Mouse (Mus musculus) T-helper 1 cell (primary cell): ENCODE data around the gene Rnf151.

Experiments used
- in situ Hi-C: fragments of 300-600 bp; cut with MboI, MseI; formaldehyde crosslinking; loops from one replicate; pipeline ENCODE4 v1.15.1; 2025; ENCODE audit warnings: high pct_unique_total_duplicates

The Rnf151 gene

DNA sequence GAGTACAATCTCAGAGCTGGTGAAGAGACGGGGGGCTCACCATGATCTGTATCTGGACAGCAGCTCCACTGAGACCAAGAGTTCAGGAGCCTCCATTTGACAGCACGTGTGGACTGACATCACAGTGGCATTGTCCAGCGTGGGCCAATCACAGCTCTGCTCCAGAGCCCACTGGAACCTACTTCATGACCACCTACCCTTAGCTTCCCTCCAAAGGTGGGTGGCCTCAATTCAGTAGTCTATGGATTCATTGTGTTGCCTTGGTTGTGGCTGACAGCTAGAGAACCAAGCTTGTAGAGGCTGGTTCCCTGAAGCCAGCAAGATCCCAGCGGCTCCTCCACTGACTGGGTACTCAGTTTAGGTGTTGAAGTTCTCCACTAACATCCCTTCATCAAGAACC is at the start of gene Rnf151, which contains the start of gene Rps2:
Gene Rnf151 (minus strand): TSS at position 121 of the 400 bp plus-strand sequence.
Gene Rps2 (plus strand): TSS at position 174 of the 400 bp plus-strand sequence.
- in situ Hi-C loops: no loop called here

DNA sequence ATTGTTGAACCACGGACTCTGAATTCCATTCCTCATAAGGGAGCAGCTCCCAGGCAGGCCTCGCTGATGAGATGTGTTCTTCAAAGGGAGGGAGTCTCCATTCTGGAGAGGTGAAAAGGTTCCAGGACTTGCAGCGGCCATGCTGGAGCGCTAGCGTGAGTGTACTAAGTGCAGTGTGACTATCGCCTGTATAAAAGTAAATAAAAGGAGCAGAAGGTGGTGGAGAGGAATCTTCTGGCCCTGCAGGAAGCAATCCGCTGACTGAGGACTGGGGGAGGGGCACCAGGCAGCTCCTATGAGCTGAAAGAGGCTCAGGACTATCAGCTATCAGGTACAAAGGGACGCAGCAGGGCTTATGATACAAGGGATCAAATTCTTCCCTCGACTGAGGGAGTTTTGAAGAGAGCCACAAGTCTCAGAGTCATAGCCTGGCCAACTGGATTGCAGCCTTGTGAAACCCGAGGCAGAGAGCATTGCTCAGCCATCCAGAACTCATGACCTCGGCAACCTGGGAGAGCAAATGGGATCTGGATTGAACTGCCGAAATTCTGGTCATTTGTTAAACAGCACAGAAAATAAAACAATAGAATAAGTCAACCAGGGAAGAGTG is 48.5 kb upstream of the Rnf151 start:
- in situ Hi-C loops: no loop called here

DNA sequence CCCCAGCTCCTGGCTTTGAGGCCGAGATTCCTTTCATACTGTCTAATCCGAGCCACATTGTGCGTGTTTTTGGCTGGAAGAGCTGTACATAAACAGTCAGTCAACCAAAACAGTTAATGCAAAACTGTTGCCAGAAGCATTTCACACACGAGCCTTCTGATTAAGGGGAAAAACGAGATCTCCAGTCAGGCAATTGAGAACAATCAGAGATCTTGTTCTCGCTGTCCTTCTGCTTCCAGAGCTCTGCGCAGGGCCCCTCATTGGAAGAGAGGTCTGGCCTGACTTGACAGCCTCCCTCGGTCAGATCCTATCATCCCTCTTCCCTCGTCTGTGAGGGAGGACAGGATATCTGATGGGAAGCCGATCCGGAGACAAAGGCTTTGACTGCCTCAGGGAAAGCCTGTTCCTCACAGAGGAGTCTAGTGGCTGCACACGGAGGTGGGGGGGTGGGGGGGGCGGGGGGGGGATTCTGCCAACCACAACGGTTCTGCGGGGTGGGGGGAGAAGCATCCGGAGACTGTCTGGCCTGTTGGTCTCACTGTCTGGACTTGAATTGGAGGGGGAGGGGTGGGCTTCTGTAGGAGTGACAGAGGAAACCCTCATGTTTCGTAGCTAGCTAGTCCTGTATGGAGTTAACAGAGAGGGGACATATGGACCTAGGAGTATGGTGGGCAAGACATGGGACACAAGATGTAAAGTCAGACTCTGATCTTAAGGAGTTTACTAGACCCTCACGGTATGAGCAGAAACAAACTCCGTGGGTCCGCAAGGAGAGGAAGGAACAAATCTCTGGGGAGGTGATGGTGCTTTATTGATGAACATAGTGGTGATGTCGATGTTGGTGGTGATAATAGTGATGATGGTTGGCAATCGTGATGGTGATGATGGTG is 47.4 kb upstream of the Rnf151 start:
- in situ Hi-C loops: no loop called here

- in situ Hi-C loops: no loop called here
These were observed 43.3 kb upstream of the Rnf151 start for GRCm38 (mm10) chr17:24761121-24761520.

- in situ Hi-C loops: no loop called here
These were observed 39.5 kb upstream of the Rnf151 start for GRCm38 (mm10) chr17:24757394-24757793.

DNA sequence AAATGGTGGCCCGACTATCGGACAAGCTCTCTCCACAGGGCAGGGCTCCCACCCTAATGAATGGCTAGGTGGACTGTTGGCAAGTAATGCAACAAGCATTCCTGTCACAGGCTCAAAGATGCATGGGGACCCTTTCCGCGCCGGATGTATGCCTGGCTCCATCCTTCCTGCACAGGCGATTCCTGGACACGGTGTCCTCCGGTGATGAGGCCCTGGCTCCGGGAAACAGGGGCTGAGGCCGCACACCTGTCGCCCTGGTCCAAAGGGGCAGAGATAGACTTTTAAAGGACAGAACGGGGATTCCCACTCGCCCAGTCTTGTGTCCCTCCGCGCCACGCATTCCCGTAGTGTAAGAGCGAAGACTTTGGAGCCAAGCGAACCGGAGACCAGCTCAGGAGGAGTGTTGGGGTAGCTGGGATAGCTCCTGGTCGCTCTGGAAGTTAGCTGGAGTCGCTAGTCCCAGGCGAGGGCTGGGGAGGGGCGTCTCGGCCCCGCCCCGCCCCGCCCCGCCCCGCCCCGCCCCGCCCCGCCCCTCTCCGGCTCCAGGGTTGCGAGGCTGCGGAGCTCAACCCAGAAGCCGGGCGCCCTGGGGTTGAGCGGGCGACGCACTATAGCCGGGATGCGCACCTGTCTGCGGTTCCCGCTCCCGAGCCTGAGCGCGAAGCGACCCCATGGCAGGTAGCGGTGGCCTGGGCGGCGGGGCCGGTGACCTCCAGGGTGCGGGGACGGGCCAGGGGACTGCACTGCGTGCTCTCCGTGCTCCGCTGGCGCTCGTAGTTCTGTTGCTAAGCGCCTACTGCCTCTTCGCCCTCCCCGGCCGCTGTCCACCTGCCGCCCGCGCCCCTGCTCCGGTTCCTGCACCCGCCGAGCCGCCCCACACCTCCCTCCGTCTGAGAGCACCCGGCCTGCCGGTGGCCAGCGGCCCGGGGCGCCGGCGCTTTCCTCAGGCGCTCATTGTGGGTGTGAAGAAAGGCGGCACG is 34.8 kb upstream of the Rnf151 start, which contains the start of gene Hs3st6:
Gene Hs3st6 (plus strand): TSS at position 574 of the 980 bp plus-strand sequence.
- in situ Hi-C loops: no loop called here

DNA sequence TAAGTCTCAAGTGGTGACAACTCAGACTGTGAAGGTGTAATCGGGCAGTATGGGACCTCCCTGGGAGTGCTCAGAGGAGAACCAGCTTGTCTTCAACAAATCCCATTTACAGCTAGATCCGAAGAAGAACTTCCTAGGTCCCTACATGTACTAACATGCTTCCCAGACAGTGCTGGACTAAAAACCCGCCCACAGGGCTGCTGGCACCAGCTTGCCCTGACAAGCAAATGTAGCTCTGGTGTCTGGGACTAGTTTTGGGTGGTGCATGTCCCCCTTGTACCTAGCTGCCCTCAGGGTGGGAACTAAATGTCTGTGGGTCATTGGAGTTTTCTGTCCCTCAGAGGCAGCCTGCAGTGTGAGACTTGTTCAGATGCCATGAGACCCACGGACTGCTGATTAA is 33.7 kb upstream of the Rnf151 start:
- in situ Hi-C loops: no loop called here

GRCm38 (mm10) chr17:24746986-24747385 is 29.1 kb upstream of the Rnf151 start:
- in situ Hi-C loops: loop anchor here (5.0 kb wide), 1 partner anchor 50 kb away; no protein-coding TSS in a partner anchor

DNA sequence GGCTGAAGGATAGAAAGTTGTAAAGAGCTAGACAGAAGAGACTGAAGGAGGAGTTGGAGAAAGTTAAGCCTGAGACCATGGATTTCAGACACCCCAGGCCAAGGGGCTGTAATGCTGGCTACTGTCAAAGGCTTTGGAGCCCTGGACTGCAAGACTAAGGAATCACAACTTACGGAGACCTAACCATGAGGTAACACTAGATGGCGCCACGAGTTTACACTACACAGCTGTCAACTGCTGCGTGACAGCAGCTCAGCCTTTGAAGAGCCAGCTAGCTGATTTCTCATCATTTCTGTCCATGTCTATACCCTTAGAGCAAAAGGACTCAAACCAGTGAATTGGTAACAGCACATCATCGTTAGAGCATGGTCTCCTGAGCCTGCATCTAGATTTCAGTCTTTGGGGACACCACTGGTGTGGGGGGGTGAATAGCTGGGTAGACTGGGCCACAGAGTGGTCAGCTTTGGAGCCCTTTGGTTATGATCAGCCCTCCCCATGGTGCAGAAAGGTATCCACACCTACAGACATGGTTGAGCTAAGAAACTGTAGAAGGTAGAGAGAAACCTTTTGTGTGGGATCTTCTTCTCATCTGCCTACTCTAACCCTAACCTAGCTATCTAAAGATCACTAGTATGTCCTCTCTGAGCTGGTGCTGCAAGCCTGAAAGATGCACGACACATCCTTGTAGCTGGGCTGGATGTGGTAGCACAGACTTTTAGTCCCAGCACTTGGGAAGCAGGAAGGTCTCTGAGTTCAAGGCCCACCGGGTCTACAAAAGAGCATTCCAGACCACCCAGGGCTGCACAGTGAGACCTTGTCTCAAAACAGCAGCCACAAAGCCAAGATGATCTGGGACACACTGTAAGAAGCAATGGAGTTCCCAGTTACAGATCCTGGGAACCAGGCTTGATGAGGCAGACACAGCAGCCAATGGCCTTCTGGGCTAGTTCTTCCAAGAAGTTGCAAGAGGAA is 27.9 kb upstream of the Rnf151 start:
- in situ Hi-C loops: loop anchor here (5.0 kb wide), 1 partner anchor 51 kb away; no protein-coding TSS in a partner anchor

DNA sequence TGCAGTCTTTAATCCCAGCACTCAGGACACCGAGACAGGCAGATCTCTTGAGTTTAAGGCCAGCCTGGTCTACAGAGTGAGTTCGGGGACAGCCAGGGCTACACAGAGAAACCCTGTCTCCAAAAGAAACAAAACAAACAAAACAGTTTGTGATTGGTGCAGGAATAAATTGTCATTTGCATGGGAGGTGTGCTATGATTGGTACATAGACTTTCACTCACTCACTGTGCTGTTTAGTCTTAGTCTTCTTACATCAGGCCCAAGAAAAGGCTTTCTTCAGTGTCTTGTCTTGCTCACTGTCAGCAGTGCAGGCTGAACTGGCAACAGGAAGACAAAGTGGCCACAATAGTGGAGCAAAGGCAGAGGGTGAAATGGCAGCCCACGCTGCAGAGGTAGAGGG is 26.5 kb upstream of the Rnf151 start:
- in situ Hi-C loops: no loop called here

DNA sequence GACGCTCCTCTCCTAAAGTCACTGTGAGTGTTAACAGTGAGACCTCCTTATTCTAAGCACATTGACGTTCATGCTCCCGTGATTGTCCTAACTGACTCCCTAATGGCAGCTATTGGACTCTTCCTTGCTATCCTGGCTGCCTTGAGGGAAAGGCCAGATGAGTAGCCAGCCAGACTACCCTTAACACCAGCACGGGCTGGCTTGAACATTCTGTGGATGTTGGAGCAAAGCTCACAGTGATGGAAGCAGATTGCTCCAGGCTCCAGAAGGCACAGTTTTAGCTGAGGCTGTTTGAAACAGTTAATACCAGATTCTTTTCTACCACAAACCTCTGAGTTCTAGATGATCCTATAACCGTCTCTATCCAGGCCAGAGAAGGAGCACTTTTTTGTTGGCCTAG is 26.0 kb upstream of the Rnf151 start:
- in situ Hi-C loops: no loop called here

GRCm38 (mm10) chr17:24742307-24742706 is 24.4 kb upstream of the Rnf151 start:
- in situ Hi-C loops: no loop called here

GRCm38 (mm10) chr17:24739926-24740325 is 22.1 kb upstream of the Rnf151 start:
- in situ Hi-C loops: loop anchor here (5.0 kb wide), 1 partner anchor 227 kb away; no protein-coding TSS in a partner anchor

GRCm38 (mm10) chr17:24738238-24738637 is 20.4 kb upstream of the Rnf151 start:
- in situ Hi-C loops: loop anchor here (5.0 kb wide), 1 partner anchor 229 kb away; no protein-coding TSS in a partner anchor

GRCm38 (mm10) chr17:24737135-24737810 is 19.4 kb upstream of the Rnf151 start:
- in situ Hi-C loops: loop anchor here (5.0 kb wide), 1 partner anchor 230 kb away; no protein-coding TSS in a partner anchor

DNA sequence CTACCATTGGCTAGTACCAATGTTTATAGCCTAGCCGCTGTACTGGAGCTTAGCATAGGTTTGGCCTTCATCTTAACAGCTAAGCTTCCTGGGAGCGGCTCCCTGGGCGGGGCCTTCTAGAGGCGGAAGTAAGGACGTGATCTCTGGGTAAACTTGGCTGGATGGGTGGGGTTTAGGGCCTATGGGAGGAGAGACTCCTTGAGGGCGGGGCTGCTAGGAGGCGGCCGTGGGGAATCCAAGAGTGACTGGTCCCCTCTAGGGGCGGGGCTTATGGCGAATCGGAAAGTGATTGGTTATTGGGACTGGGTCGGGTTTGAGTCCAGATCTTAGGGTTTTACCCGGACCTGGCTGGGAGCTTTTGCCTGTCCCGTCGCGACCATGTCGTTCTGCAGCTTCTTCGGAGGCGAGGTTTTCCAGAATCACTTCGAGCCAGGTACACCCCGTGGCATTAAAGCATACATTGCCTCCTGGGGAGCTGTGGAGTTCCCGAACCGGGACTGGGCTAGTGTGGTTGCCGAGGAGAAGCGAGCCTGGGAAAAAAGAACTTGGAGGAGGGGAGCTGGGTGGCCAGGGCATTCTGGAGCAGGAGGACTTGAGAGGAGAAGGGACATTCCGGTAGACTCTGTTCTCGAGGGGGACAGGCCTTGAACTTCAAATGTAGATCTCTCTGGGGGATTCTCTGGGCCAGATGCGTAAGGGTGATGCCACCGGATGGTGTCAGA is 18.6 kb upstream of the Rnf151 start, which contains the start of gene Msrb1:
Gene Msrb1 (plus strand): TSS at position 313 of the 722 bp plus-strand sequence.
- in situ Hi-C loops: loop anchor here (5.0 kb wide), 1 partner anchor 231 kb away; no protein-coding TSS in a partner anchor

- in situ Hi-C loops: loop anchor here (5.0 kb wide), 1 partner anchor 232 kb away; no protein-coding TSS in a partner anchor
These were observed 17.6 kb upstream of the Rnf151 start for GRCm38 (mm10) chr17:24735446-24735845.

DNA sequence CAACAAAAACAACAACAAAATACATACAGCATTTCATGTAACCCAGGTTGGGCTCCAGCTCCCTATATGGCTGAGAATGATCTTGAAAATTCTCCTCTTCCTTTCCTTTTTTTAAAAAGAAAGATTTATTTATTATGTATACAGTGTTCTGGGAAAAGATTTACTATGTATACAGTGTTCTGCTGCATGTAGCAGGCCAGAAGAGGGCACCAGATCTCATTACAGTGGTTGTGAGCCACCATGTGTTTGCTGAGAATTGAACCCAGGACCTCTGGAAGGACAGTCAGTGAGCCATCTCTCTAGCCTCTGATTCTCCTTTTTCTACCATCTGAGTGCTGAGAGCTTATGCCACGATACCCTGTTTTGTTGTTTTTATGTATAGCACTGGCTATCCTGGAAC is 16.6 kb upstream of the Rnf151 start:
- in situ Hi-C loops: no loop called here
